Mouse (Mus musculus): Measurements from ENCODE around the gene Nubp2. TPM values are rescaled to one million over a fixed set of nuclear protein-coding genes. Genes with fewer than 3 reads are reported as not detected.

Nubp2 gene
- polyA plus RNA-seq, 1 experiment from 2014 or later: 46.4 TPM

- TF ChIP-seq CTCF (IDR thresholded peaks at IDR 0.05; ENCODE audit: low read depth): no peak
- no peak for TF ChIP-seq EP300 (IDR thresholded peaks at IDR 0.05; ENCODE audit: low read depth)
- ATAC-seq: no peak
- Histone ChIP-seq H3K36me3 (replicated peaks; ENCODE audit: insufficient read depth, low read length) (no peaks in the 10 kb centered on the region), H3K9me3 (ENCODE audit: low read length) (no peaks in the 10 kb centered on the region), H3K27me3 (ENCODE audit: insufficient read depth, low read length) (no peaks in the 10 kb centered on the region), H3K4me2 (ENCODE audit: low read depth, low read length) (no peak overlapping the region), H3K27ac (ENCODE audit: low read depth) (no peak overlapping the region), H3K4me3 (ENCODE audit: low read depth, low read length) (no peak overlapping the region), H3K9ac (replicated peaks) (no peak overlapping the region), H3K4me1 (ENCODE audit: insufficient read depth) (peaks cover 11% of the 10 kb centered on the region)
- WGBS (ENCODE audit: insufficient replicate concordance): 47% methylated on average over 1 of the region's 1 CpGs
- no peak for DNase-seq
Observed at GRCm38 (mm10) chr17:24874405-24874745, 11.8 kb downstream of the Nubp2 start.

GRCm38 (mm10) chr17:24873695-24874404, 12.3 kb downstream of the Nubp2 start:
- Histone ChIP-seq H3K9me3 (ENCODE audit: low read length) (no peaks in the 10 kb centered on the region), H3K27me3 (ENCODE audit: insufficient read depth, low read length) (no peaks in the 10 kb centered on the region), H3K36me3 (replicated peaks; ENCODE audit: insufficient read depth, low read length) (no peaks in the 10 kb centered on the region), H3K4me1 (ENCODE audit: insufficient read depth) (peaks cover 11% of the 10 kb centered on the region), H3K27ac (ENCODE audit: low read depth) (no peak overlapping the region), H3K4me2 (ENCODE audit: low read depth, low read length) (no peak overlapping the region), H3K4me3 (ENCODE audit: low read depth, low read length) (no peak overlapping the region), H3K9ac (replicated peaks) (no peak overlapping the region)
- DNase-seq (no peak), ATAC-seq (no peak)
- TF ChIP-seq EP300 (IDR thresholded peaks at IDR 0.05; ENCODE audit: low read depth) (no peak), CTCF (IDR thresholded peaks at IDR 0.05; ENCODE audit: low read depth) (no peak)
- 42% methylated on average over 4 of the region's 4 CpGs for WGBS (ENCODE audit: insufficient replicate concordance)

GRCm38 (mm10) chr17:24867914-24868313, 18.2 kb downstream of the Nubp2 start:
- no peak overlapping the region for H3K4me2 ChIP-seq (ENCODE audit: low read depth, low read length)
- no peak for TF ChIP-seq EP300 (IDR thresholded peaks at IDR 0.05; ENCODE audit: low read depth)
- TF ChIP-seq CTCF (IDR thresholded peaks at IDR 0.05; ENCODE audit: low read depth): no peak
- H3K27me3 ChIP-seq (ENCODE audit: insufficient read depth, low read length): no peaks in the 10 kb centered on the region
- H3K9ac ChIP-seq (replicated peaks): no peak overlapping the region
- 92% methylated on average over 10 of the region's 10 CpGs for WGBS (ENCODE audit: insufficient replicate concordance)
- DNase-seq (no peak), ATAC-seq (no peak)
- no peak overlapping the region for H3K4me3 ChIP-seq (ENCODE audit: low read depth, low read length)
- no peaks in the 10 kb centered on the region; the same call in 1 of the 2 replicates for H3K4me1 ChIP-seq (ENCODE audit: insufficient read depth)
- peaks cover 27% of the 10 kb centered on the region for H3K36me3 ChIP-seq (replicated peaks; ENCODE audit: insufficient read depth, low read length)
- H3K9me3 ChIP-seq (ENCODE audit: low read length): no peaks in the 10 kb centered on the region
- H3K27ac ChIP-seq (ENCODE audit: low read depth): no peak overlapping the region

GRCm38 (mm10) chr17:24865776-24866175, 20.4 kb downstream of the Nubp2 start, which contains the start of gene Igfals:
Gene Igfals, plus strand, starts transcription at chr17:24865997.
- DNase-seq: no peak
- H3K27me3 ChIP-seq (ENCODE audit: insufficient read depth, low read length): no peaks in the 10 kb centered on the region
- no peak within 1 kb of the TSS for H3K4me2 ChIP-seq (ENCODE audit: low read depth, low read length)
- H3K4me1 ChIP-seq (ENCODE audit: insufficient read depth): no peaks in the 10 kb centered on the region; the same call in 1 of the 2 replicates
- no peak within 1 kb of the TSS for H3K4me3 ChIP-seq (ENCODE audit: low read depth, low read length)
- 88% methylated on average over 8 of the region's 8 CpGs for WGBS (ENCODE audit: insufficient replicate concordance)
- TF ChIP-seq CTCF (IDR thresholded peaks at IDR 0.05; ENCODE audit: low read depth): no peak
- no peak for TF ChIP-seq EP300 (IDR thresholded peaks at IDR 0.05; ENCODE audit: low read depth)
- H3K9me3 ChIP-seq (ENCODE audit: low read length): no peaks in the 10 kb centered on the region
- H3K27ac ChIP-seq (ENCODE audit: low read depth): no peak within 1 kb of the TSS
- H3K9ac ChIP-seq (replicated peaks): no peak within 1 kb of the TSS
- peaks cover 47% of the 10 kb centered on the region for H3K36me3 ChIP-seq (replicated peaks; ENCODE audit: insufficient read depth, low read length)
- ATAC-seq: no peak

DNA sequence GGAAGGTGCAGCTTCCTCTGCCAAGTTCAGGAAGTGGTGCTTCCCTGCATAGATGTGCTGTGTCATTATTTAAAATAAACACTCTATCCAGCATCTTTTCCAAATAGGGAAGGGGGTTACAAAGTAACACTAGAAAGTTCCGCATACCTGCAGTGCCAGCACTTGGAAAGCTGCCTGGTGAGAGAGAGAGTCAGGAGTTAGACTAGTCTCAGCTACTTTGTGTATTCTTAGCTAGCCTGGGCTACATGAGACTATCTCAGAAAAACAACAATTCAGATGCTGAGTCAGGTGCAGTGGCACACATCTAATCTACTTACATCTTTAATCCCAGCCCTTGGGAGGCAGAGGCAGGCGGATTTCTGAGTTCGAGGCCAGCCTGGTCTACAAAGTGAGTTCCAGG, 24.4 kb downstream of the Nubp2 start:
- Histone ChIP-seq H3K9me3 (ENCODE audit: low read length) (no peaks in the 10 kb centered on the region), H3K4me3 (ENCODE audit: low read depth, low read length) (no peak overlapping the region), H3K27me3 (ENCODE audit: insufficient read depth, low read length) (no peaks in the 10 kb centered on the region), H3K9ac (replicated peaks) (no peak overlapping the region), H3K27ac (ENCODE audit: low read depth) (no peak overlapping the region), H3K4me1 (ENCODE audit: insufficient read depth) (peaks cover 29% of the 10 kb centered on the region), H3K36me3 (replicated peaks; ENCODE audit: insufficient read depth, low read length) (peaks cover 72% of the 10 kb centered on the region), H3K4me2 (ENCODE audit: low read depth, low read length) (no peak overlapping the region)
- WGBS (ENCODE audit: insufficient replicate concordance): 89% methylated on average over 3 of the region's 3 CpGs
- no peak for ATAC-seq
- TF ChIP-seq EP300 (IDR thresholded peaks at IDR 0.05; ENCODE audit: low read depth): no peak
- no peak for DNase-seq

- Histone ChIP-seq H3K4me1 (ENCODE audit: insufficient read depth) (peaks cover 29% of the 10 kb centered on the region), H3K9me3 (ENCODE audit: low read length) (no peaks in the 10 kb centered on the region), H3K4me2 (ENCODE audit: low read depth, low read length) (peak overlapping the region; percentile 55), H3K4me3 (ENCODE audit: low read depth, low read length) (no peak overlapping the region), H3K27me3 (ENCODE audit: insufficient read depth, low read length) (no peaks in the 10 kb centered on the region), H3K27ac (ENCODE audit: low read depth) (peak overlapping the region; percentile 88), H3K36me3 (replicated peaks; ENCODE audit: insufficient read depth, low read length) (peaks cover 82% of the 10 kb centered on the region), H3K9ac (replicated peaks) (peak overlapping the region; percentile 47)
- TF ChIP-seq CTCF (IDR thresholded peaks at IDR 0.05; ENCODE audit: low read depth): peak; percentile 22; the same call in 1 of the 2 replicates
- no peak for TF ChIP-seq EP300 (IDR thresholded peaks at IDR 0.05; ENCODE audit: low read depth)
- DNase-seq: peak; percentile 61
- peak; percentile 77 for ATAC-seq
- WGBS (ENCODE audit: insufficient replicate concordance): 85% methylated on average over 8 of the region's 8 CpGs
Observed at GRCm38 (mm10) chr17:24860076-24860475, 26.1 kb downstream of the Nubp2 start.

Data from liver, postnatal 0 days (tissue).